Comparison of ENCODE assay signal across 24 mouse cellular contexts in genomic region chr16:93272146-93272545, GRCm38 (mm10).
DNase-seq lines count a peak whose midpoint lies in the region; ATAC-seq and TF ChIP-seq lines count a peak whose summit lies in the region.
"Had no signal": no experiment of that assay in that cellular context is flagged by ENCODE, and none has a peak within 500 bp of the region (broad histone marks: within the 10 kb centered on the region; RNA-seq: fewer than 3 reads in every experiment).

No protein-coding gene starts in this region.

- peaks cover 51% of the 10 kb centered on the region for H3K27me3 ChIP-seq in kidney, embryonic 15.5 days
- peaks cover 7% of the 10 kb centered on the region; the same call in 1 of the 2 replicates for H3K27me3 ChIP-seq in limb, embryonic 14.5 days (ENCODE audit: control insufficient read depth, insufficient read depth, low read length)
- H3K27me3 ChIP-seq: hindbrain, embryonic 12.5 days; midbrain, embryonic 13.5 days had no signal

- no peak overlapping the region for H3K4me3 ChIP-seq in kidney, embryonic 15.5 days (replicated peaks)
- H3K4me3 ChIP-seq in limb, embryonic 14.5 days (replicated peaks; ENCODE audit: low read length): no peak overlapping the region
- H3K4me3 ChIP-seq: forebrain, embryonic 10.5 days; heart, embryonic 12.5 days; hindbrain, embryonic 12.5 days; layer of hippocampus, adult 2 months; midbrain, embryonic 13.5 days had no signal

- no peak for TF ChIP-seq POLR2A in limb, embryonic 14.5 days (IDR thresholded peaks at IDR 0.05; ENCODE audit: borderline replicate concordance, extremely low read depth, insufficient read depth, insufficient read length)

- H3K9me3 ChIP-seq in kidney, embryonic 15.5 days (replicated peaks): no peaks in the 10 kb centered on the region
- H3K9me3 ChIP-seq in limb, embryonic 14.5 days (ENCODE audit: control insufficient read depth, low read length): no peaks in the 10 kb centered on the region
- H3K9me3 ChIP-seq: forebrain, embryonic 10.5 days; heart, embryonic 12.5 days; hindbrain, embryonic 12.5 days; midbrain, embryonic 13.5 days had no signal

- no peak overlapping the region for H3K9ac ChIP-seq in kidney, embryonic 15.5 days
- no peak overlapping the region for H3K9ac ChIP-seq in limb, embryonic 14.5 days (ENCODE audit: low read depth, low read length, severe bottlenecking)
- H3K9ac ChIP-seq: heart, embryonic 12.5 days; hindbrain, embryonic 12.5 days; liver, postnatal 0 days; midbrain, embryonic 13.5 days had no signal

- H3K27ac ChIP-seq in kidney, embryonic 15.5 days: no peak overlapping the region
- no peak overlapping the region for H3K27ac ChIP-seq in limb, embryonic 14.5 days (replicated peaks; ENCODE audit: low read depth, low read length)
- H3K27ac ChIP-seq: forebrain, embryonic 10.5 days; hindbrain, embryonic 12.5 days; layer of hippocampus, adult 2 months; midbrain, embryonic 13.5 days had no signal

- H3K4me2 ChIP-seq in kidney, embryonic 15.5 days: peak overlapping the region; percentile 19
- 0 out of 2 replicates have a peak overlapping the region, but pooled peaks have one; percentile 4 for H3K4me2 ChIP-seq in limb, embryonic 14.5 days (replicated peaks; ENCODE audit: low read depth, low read length, severe bottlenecking)
- H3K4me2 ChIP-seq: heart, embryonic 12.5 days; hindbrain, embryonic 12.5 days; liver, embryonic 11.5 days; midbrain, embryonic 13.5 days had no signal

- no peaks in the 10 kb centered on the region for H3K36me3 ChIP-seq in kidney, embryonic 15.5 days
- no peaks in the 10 kb centered on the region for H3K36me3 ChIP-seq in limb, embryonic 14.5 days (ENCODE audit: control insufficient read depth, insufficient read depth, low read length)
- H3K36me3 ChIP-seq: forebrain, embryonic 10.5 days; heart, embryonic 12.5 days; hindbrain, embryonic 12.5 days; midbrain, embryonic 13.5 days had no signal

- 36% methylated on average over 6 of the region's 6 CpGs for WGBS in kidney, embryonic 15.5 days
- 14% methylated on average over 6 of the region's 6 CpGs for WGBS in limb, embryonic 14.5 days

- ATAC-seq in kidney, embryonic 15.5 days (replicated peaks; ENCODE audit: low FRiP score): no peak
- no peak for ATAC-seq in limb, embryonic 14.5 days (ENCODE audit: low FRiP score, low read depth)
- no peak for ATAC-seq in activated CD4-positive, CD25-positive, alpha-beta regulatory T cell, adult 4 months
- ATAC-seq: forebrain, embryonic 16.5 days; intestine, postnatal 0 days; liver, postnatal 0 days; midbrain, embryonic 13.5 days had no signal

- peaks cover 9% of the 10 kb centered on the region; the same call in 1 of the 2 replicates for H3K4me1 ChIP-seq in kidney, embryonic 15.5 days
- H3K4me1 ChIP-seq in limb, embryonic 14.5 days (ENCODE audit: control insufficient read depth, insufficient read depth, low read length): 0 out of 2 replicates have a peak, but pooled peaks cover 3% of the 10 kb centered on the region
- H3K4me1 ChIP-seq: forebrain, embryonic 10.5 days; heart, embryonic 12.5 days; hindbrain, embryonic 12.5 days had no signal

- peak; percentile 20 for DNase-seq in embryo, embryonic 11 days
- DNase-seq in embryo, embryonic 9.5 days (ENCODE audit: extremely low spot score): no peak
- no peak for DNase-seq in kidney, adult 8-10 months
- DNase-seq in forelimb bud, embryonic 11.5 days (ENCODE audit: low read depth, low spot score): peak; percentile 91
- no peak for DNase-seq in limb, embryonic 14.5 days (ENCODE audit: low spot score)
- no peak for DNase-seq in layer of hippocampus, adult 8-10 months (ENCODE audit: low spot score in 2 of 2)
- DNase-seq: adrenal gland, postnatal 25 days; cerebellum, adult 9-11 months; gastrocnemius, postnatal 25 days; heart, adult 18-20 months; heart, postnatal 10 days; kidney, postnatal 25 days; liver, postnatal 0 days; lung, postnatal 10 days had no signal

Comparison
In these comparisons a context has a peak if more than half of its experiments do, and no peak if none do; other contexts are left out.
1. DNase-seq: peak in embryo, embryonic 11 days (single experiment) and forelimb bud, embryonic 11.5 days (single experiment); none in embryo, embryonic 9.5 days (single experiment), kidney, adult 8-10 months (0 of 2), limb, embryonic 14.5 days (single experiment) and layer of hippocampus, adult 8-10 months (0 of 2).